In the genomic region with DNA sequence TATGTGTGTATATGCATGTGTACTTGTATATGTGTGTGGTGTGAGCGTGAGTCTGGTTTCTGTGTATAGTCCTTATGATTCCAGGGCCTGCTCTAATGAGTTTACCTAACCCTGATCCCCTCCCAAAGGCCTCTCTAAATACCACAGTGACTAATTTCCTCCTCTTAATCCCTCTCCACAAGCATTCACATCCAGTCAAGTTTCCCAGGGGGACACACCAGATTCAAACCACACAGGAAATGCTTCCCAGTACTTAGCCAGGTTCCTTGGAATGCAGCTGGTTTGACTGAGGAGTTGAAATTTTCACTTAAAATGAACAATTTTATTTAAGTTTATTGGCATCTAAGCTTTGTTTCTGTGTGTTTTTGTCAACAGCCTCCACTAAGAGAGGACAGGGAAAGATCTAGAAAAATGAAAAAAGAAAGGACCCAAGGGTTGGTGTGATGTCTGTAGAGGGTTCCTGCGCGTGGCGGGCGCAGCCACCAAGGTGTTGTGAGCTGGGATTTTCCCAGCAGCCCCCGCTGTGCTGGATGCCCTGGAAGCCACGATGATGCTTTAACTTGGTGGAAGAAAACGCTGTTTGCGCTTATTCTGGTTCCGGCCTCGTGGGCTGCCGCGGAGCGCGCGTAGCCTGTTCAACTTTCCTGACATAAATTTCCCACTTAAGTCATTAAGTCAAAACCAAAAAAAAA, we compare ENCODE assay signal across 8 mouse cellular contexts. TPM values are rescaled to one million over a fixed set of nuclear protein-coding genes. Genes with fewer than 3 reads are reported as not detected.
DNase-seq lines count a peak whose midpoint lies in the region; ATAC-seq and TF ChIP-seq lines count a peak whose summit lies in the region.

No protein-coding gene starts in this region.

- no peaks in the 10 kb centered on the region for H3K27me3 ChIP-seq in lung, postnatal 0 days (replicated peaks; ENCODE audit: insufficient read depth, low read length)
- H3K27me3 ChIP-seq in hindbrain, embryonic 12.5 days: 0 out of 2 replicates have a peak, but pooled peaks cover 5% of the 10 kb centered on the region
- peaks cover 25% of the 10 kb centered on the region for H3K27me3 ChIP-seq in midbrain, embryonic 12.5 days

- peaks cover 2% of the 10 kb centered on the region; the same call in 1 of the 2 replicates for H3K36me3 ChIP-seq in lung, postnatal 0 days (ENCODE audit: insufficient read depth, low read length)
- no peaks in the 10 kb centered on the region for H3K36me3 ChIP-seq in hindbrain, embryonic 12.5 days
- H3K36me3 ChIP-seq in midbrain, embryonic 12.5 days: no peaks in the 10 kb centered on the region

- TF ChIP-seq CTCF in lung, postnatal 0 days (IDR thresholded peaks at IDR 0.05): no peak
- TF ChIP-seq CTCF in lung, adult 2 months (IDR thresholded peaks at IDR 0.05; ENCODE audit: insufficient read depth, low read length): no peak
- no peak for TF ChIP-seq CTCF in brain, embryonic 14.5 days (IDR thresholded peaks at IDR 0.05; ENCODE audit: borderline replicate concordance, extremely low read depth, insufficient read depth, insufficient read length)

- H3K4me2 ChIP-seq in lung, postnatal 0 days (replicated peaks; ENCODE audit: low read depth, low read length): peak overlapping the region; percentile 62
- H3K4me2 ChIP-seq in hindbrain, embryonic 12.5 days (replicated peaks): peak overlapping the region; percentile 84
- H3K4me2 ChIP-seq in midbrain, embryonic 12.5 days (replicated peaks): peak overlapping the region; percentile 88

- H3K4me3 ChIP-seq in lung, postnatal 0 days (ENCODE audit: low read depth, low read length): peak overlapping the region; percentile 25
- no peak overlapping the region for H3K4me3 ChIP-seq in lung, adult 2 months (replicated peaks; ENCODE audit: extremely low read depth, low read depth, low read length)
- H3K4me3 ChIP-seq in hindbrain, embryonic 12.5 days: peak overlapping the region; percentile 38
- H3K4me3 ChIP-seq in midbrain, embryonic 12.5 days: peak overlapping the region; percentile 41

- peak; percentile 90 for TF ChIP-seq EP300 in lung, postnatal 0 days (IDR thresholded peaks at IDR 0.05)

- peak; percentile 85 for DNase-seq in lung, postnatal 0 days (ENCODE audit: low spot score)
- no peak for DNase-seq in lung, adult 2 months
- DNase-seq in brain, embryonic 14.5 days (ENCODE audit: low read depth): peak; percentile 26
- DNase-seq in urinary bladder, postnatal 10 days (ENCODE audit: low spot score): no peak
- no peak for DNase-seq in spleen, adult 18-20 months

- H3K27ac ChIP-seq in lung, postnatal 0 days (ENCODE audit: low read length): 0 out of 2 replicates have a peak overlapping the region, but pooled peaks have one; percentile 9
- H3K27ac ChIP-seq in hindbrain, embryonic 12.5 days: no peak overlapping the region
- no peak overlapping the region for H3K27ac ChIP-seq in midbrain, embryonic 12.5 days (replicated peaks)

- H3K4me1 ChIP-seq in lung, postnatal 0 days (ENCODE audit: insufficient read depth, low read depth, low read length): peaks cover 19% of the 10 kb centered on the region; the same call in 1 of the 2 replicates
- H3K4me1 ChIP-seq in lung, adult 2 months (ENCODE audit: control insufficient read depth, insufficient read depth, low read length): peaks cover 25% of the 10 kb centered on the region
- no peaks in the 10 kb centered on the region for H3K4me1 ChIP-seq in hindbrain, embryonic 12.5 days
- peaks cover 5% of the 10 kb centered on the region for H3K4me1 ChIP-seq in midbrain, embryonic 12.5 days

- no peaks in the 10 kb centered on the region for H3K9me3 ChIP-seq in lung, postnatal 0 days (ENCODE audit: low read length)
- no peaks in the 10 kb centered on the region for H3K9me3 ChIP-seq in hindbrain, embryonic 12.5 days (replicated peaks)
- H3K9me3 ChIP-seq in midbrain, embryonic 12.5 days: no peaks in the 10 kb centered on the region

- no peak for TF ChIP-seq POLR2A in lung, adult 2 months (IDR thresholded peaks at IDR 0.05; ENCODE audit: borderline replicate concordance, extremely low read depth, low read depth, low read length)
- TF ChIP-seq POLR2A in brain, embryonic 14.5 days (IDR thresholded peaks at IDR 0.05; ENCODE audit: borderline replicate concordance, extremely low read depth, insufficient read depth, insufficient read length, poor library complexity, severe bottlenecking): no peak

- 9% methylated on average over 16 of the region's 16 CpGs for WGBS in lung, postnatal 0 days
- 5% methylated on average over 16 of the region's 16 CpGs for WGBS in lung, adult 2 months
- 11% methylated on average over 16 of the region's 16 CpGs for WGBS in hindbrain, embryonic 12.5 days
- WGBS in midbrain, embryonic 12.5 days: 5% methylated on average over 16 of the region's 16 CpGs

- peak; percentile 60 for ATAC-seq in lung, postnatal 0 days
- no peak for ATAC-seq in hindbrain, embryonic 12.5 days (ENCODE audit: low FRiP score)
- ATAC-seq in midbrain, embryonic 12.5 days (ENCODE audit: low FRiP score, low read depth): peak; percentile 9; the same call in 1 of the 2 replicates
- ATAC-seq in granulocyte monocyte progenitor cell, adult 5-6 weeks (replicated peaks; ENCODE audit: poor library complexity, severe bottlenecking): no peak

- 0 out of 2 replicates have a peak overlapping the region, but pooled peaks have one; percentile 16 for H3K9ac ChIP-seq in lung, postnatal 0 days (replicated peaks; ENCODE audit: low read depth)
- H3K9ac ChIP-seq in hindbrain, embryonic 12.5 days: peak overlapping the region; percentile 39; the same call in 1 of the 2 replicates
- peak overlapping the region; percentile 35; the same call in 1 of the 2 replicates for H3K9ac ChIP-seq in midbrain, embryonic 12.5 days (replicated peaks)

RNA-seq across cellular contexts. Expression of gene Il21r, which starts 22.5 kb away (rescaled TPM):
- 0.38 and 0.65 TPM in 2 replicates for polyA plus RNA-seq in lung, postnatal 0 days (2015; fragmentation: Nextera tagmentation; extraction: Ambion mirVana)
- 7.6 and 8.8 TPM in 2 replicates for polyA plus RNA-seq in lung, adult 2 months (2012; rRNA removed)
- 0.53 and 0.64 TPM in 2 replicates for polyA plus RNA-seq in brain, embryonic 14.5 days (2012; rRNA removed)
- 0.30 and 0.57 TPM in 2 replicates for polyA plus RNA-seq in hindbrain, embryonic 12.5 days (2016; fragmentation: Nextera tagmentation; extraction: Ambion mirVana)
- 0.27 and 0.37 TPM in 2 replicates for polyA plus RNA-seq in midbrain, embryonic 12.5 days (2016; fragmentation: Nextera tagmentation; extraction: Ambion mirVana)
- total RNA-seq in granulocyte monocyte progenitor cell, adult 5-6 weeks (2014; fragmentation: Nextera tagmentation): 1.8 and 8.8 TPM in 2 replicates
- 7.5 and 8.2 TPM in 2 replicates for total RNA-seq in granulocyte monocyte progenitor cell, adult 5-6 weeks (2017)

RNA-seq across cellular contexts. Expression of gene Il4ra, which starts 28.9 kb away (rescaled TPM):
- polyA plus RNA-seq in lung, postnatal 0 days (2015; fragmentation: Nextera tagmentation; extraction: Ambion mirVana): 29.7 and 31.8 TPM in 2 replicates
- 75.3 and 85.2 TPM in 2 replicates for polyA plus RNA-seq in lung, adult 2 months (2012; rRNA removed)
- 4.2 and 6.3 TPM in 2 replicates for polyA plus RNA-seq in brain, embryonic 14.5 days (2012; rRNA removed)
- 5.4 and 7.3 TPM in 2 replicates for polyA plus RNA-seq in hindbrain, embryonic 12.5 days (2016; fragmentation: Nextera tagmentation; extraction: Ambion mirVana)
- polyA plus RNA-seq in midbrain, embryonic 12.5 days (2016; fragmentation: Nextera tagmentation; extraction: Ambion mirVana): 5.7 and 6.1 TPM in 2 replicates
- total RNA-seq in granulocyte monocyte progenitor cell, adult 5-6 weeks (2014; fragmentation: Nextera tagmentation): 13.4 and 13.6 TPM in 2 replicates
- 17.2 and 22.6 TPM in 2 replicates for total RNA-seq in granulocyte monocyte progenitor cell, adult 5-6 weeks (2017)

Comparison
In these comparisons a context has a peak if more than half of its experiments do, and no peak if none do; other contexts are left out.
1. DNase-seq: peak in lung, postnatal 0 days (single experiment) and brain, embryonic 14.5 days (single experiment); none in lung, adult 2 months (single experiment), urinary bladder, postnatal 10 days (single experiment) and spleen, adult 18-20 months (0 of 2).
2. ATAC-seq: peak in lung, postnatal 0 days (single experiment) and midbrain, embryonic 12.5 days (single experiment); none in hindbrain, embryonic 12.5 days (single experiment) and granulocyte monocyte progenitor cell, adult 5-6 weeks (single experiment).
3. Peak in every context shown above with its lines, with median percentiles within 50 percentile points of each other: H3K4me2 ChIP-seq and H3K9ac ChIP-seq.